Mouse (Mus musculus) left cerebral cortex, adult 11 months (tissue): ENCODE data around the gene Tor1b.

Source experiments
- DNase-seq: peaks from one replicate; pipeline ENCODE4 v3.0.0; 2022; ENCODE audit warnings: low spot score

The Tor1b gene

DNA sequence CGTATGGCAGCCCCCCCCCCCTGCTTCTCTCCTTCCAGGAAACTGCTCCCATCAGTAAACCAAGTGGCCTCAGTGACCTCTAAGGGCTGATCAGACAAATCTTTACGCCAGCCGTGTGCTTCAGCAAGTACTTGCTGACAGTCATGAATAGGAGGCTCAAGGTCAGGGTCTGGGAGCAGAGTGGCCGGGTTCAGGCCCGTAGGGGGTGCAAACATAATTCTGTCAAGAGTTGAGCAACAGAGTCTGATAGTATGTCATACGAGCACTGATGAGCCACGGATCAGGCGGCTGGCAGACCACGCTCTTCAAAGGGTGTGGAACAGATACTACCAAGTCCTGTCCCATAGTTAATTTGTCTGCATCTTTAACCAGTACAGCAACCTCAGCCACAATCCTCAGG is 37.5 kb downstream of the Tor1b start:
- DNase-seq = no peak

DNA sequence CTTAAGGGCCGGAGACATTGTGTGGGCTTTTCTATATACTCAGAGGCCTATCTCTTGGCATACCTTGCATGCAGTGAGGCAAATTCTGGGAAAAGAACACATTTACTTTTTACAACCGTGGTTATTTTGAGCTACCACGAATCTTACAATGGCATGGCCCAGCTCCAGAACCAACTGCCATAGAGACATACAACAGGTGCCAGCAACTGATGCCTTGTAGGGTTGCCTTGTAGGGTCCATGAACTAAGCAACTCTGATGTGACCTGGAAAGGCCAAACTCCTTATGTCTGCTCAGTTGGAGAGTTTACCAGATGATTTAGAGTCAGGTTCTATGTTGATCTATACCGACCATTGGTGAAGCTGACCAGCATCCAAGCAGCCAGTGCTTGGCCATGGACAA is 42.1 kb downstream of the Tor1b start:
- DNase-seq = no peak

DNA sequence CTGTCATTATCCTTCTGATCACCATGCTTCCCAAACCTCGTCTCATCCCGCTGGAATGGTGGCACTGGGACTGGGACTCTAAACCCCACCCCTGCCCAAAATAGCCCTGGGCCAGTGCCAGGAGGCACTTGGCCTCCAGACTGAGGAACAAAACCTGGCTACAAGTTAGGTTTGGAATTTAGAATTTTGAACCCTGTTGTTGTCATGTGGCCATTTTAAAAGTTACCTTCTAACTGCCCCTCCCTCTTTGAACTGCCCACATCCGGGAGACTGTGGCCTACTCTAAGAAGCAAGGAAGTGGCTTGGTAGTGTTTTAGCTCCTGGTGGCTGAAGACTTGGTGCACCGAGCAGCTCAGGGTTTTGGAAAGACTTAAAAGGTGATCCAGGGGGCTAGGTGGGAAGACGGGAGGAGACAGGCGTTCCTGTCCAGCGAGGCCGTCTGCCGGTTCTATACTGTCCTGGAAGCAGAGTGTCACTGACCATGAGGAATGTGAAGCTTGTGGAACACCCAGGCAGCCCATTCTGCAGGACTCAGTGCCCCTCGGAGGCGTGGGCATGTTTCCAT is 42.8 kb downstream of the Tor1b start:
- no peak for DNase-seq

- DNase-seq = no peak
Observed at GRCm38 (mm10) chr2:30998443-30999260, 45.9 kb downstream of the Tor1b start.

GRCm38 (mm10) chr2:31002857-31003256 is 50.1 kb downstream of the Tor1b start:
- DNase-seq = no peak

DNA sequence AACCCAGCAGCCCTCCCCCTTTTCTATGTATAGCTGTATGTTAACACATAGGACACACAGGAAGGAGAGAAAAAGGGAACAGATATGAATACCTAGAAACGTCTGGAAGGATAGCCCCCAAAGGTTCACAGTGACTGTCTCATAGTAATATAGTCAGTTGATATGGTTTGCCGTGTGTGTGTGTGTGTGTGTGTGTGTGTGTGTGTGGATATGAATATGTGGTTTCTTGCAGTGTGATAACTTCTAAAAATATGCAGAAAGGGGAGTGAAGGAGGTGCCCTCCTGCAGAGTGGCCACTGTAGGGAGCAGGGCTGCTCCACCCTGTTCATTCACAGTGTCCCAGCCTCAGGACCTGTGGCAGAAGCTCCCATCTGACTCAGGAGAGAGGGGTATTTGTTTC is 52.7 kb downstream of the Tor1b start:
- DNase-seq = no peak

GRCm38 (mm10) chr2:31006434-31006833 is 53.7 kb downstream of the Tor1b start:
- DNase-seq = no peak

- DNase-seq = no peak
Observed at GRCm38 (mm10) chr2:31007208-31007607, 54.4 kb downstream of the Tor1b start.
